Mouse (Mus musculus) hindbrain, embryonic 15.5 days (tissue): ENCODE data around the gene Ankdd1a. TPM values are rescaled to one million over a fixed set of nuclear protein-coding genes. Genes with fewer than 3 reads are reported as not detected.

Experiments used
- ATAC-seq: fragments of 200-750 bp; cut with Nextera tagmentation; 2 replicates; pipeline ENCODE4 v1.8.0; 2017; ENCODE audit warnings: low read depth, moderate number of reproducible peaks, moderate TSS enrichment; ENCODE audit not compliant: low FRiP score
- H3K27ac ChIP-seq: fragments of 300-500 bp; sonication (generic); replicated peaks from 2 replicates; pipeline ENCODE4 v1.5.1; 2015; ENCODE audit warnings: mild to moderate bottlenecking, inconsistent platforms
- H3K27me3 ChIP-seq: fragments of 300-500 bp; sonication (generic); 2 replicates; pipeline ENCODE4 v1.6.1; 2015; ENCODE audit warnings: control low read depth, inconsistent platforms
- H3K36me3 ChIP-seq: fragments of 300-500 bp; sonication (generic); 2 replicates; pipeline ENCODE4 v1.6.1; 2015; ENCODE audit warnings: control low read depth, inconsistent platforms
- H3K4me1 ChIP-seq: fragments of 300-500 bp; sonication (generic); replicated peaks from 2 replicates; pipeline ENCODE4 v1.6.1; 2015; ENCODE audit warnings: control low read depth, inconsistent platforms
- H3K4me2 ChIP-seq: fragments of 300-500 bp; sonication (generic); 2 replicates; pipeline ENCODE4 v1.6.1; 2015; ENCODE audit warnings: moderate library complexity, mild to moderate bottlenecking, inconsistent platforms
- H3K4me3 ChIP-seq: fragments of 300-500 bp; sonication (generic); 2 replicates; pipeline ENCODE4 v1.5.1; 2015; ENCODE audit warnings: mild to moderate bottlenecking, inconsistent platforms
- H3K9ac ChIP-seq: fragments of 300-500 bp; sonication (generic); 2 replicates; pipeline ENCODE4 v1.6.1; 2015; ENCODE audit warnings: inconsistent platforms
- H3K9me3 ChIP-seq: fragments of 300-500 bp; sonication (generic); 2 replicates; pipeline ENCODE4 v1.6.1; 2016; ENCODE audit warnings: control low read depth, inconsistent platforms
- WGBS: fragments of 180-500 bp; shearing (Covaris S2); methylation state at CpG from one replicate; pipeline ENCODE4 v1.1.7; 2015; 5-methylcytosine and 5-hydroxymethylcytosine counted together
- polyA plus RNA-seq: library from polyadenylated mRNA; unstranded; fragments of >200 nt; fragmentation: Nextera tagmentation; extraction: Ambion mirVana; gene quantifications from 2 replicates; pipeline ENCODE4 v1.2.1, GENCODE M21; 2015

Gene Ankdd1a
- polyA plus RNA-seq, 1 experiment from 2014 or later: 1.3 TPM

DNA sequence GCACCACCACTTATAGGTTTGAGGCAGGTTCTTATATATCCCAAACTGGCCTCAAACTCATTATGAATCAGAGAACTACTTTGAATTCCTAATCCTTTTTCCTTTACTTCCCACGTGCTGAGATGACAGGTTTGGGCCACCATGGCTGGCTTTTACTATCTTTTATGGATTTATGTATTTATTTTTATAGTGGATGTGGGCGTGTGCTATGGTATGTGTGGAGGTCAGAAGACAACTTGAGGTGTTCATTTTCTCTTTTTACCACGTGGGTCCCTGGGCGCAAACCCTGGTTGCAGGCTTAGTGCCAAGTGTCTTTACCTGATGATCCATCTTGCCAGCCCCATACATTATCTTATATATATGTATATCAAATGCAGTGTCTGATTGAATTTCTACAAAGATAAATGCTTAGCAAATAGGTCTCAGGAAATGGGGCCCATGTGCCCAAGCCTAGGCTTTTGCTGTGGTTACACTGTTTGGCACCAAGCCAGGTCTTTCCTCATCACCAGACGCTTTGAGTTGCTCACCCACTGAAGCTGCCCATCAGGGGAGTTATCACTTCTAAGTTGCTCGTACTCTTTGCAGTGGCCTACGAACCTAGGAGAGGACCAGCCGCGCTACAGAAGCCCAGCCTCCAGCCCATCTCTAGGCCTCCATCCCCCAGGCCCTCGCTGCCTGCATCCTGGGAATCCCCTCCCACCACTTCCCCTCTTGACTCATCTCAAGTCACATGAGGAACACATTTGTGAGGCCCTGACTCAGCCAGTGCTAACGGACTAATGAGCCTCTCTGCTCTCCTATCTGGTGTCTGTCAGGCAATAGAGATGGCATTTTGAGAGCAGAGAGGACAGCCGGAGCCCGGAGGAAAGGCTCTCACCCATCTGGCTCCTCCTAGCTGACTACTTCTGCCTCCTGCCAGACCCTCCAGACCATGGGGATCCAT is 21.4 kb upstream of the Ankdd1a start:
- Histone ChIP-seq H3K4me2 (no peak overlapping the region), H3K9ac (no peak overlapping the region), H3K36me3 (no peaks in the 10 kb centered on the region), H3K27ac (no peak overlapping the region), H3K27me3 (no peaks in the 10 kb centered on the region), H3K4me3 (no peak overlapping the region), H3K4me1 (peaks cover 5% of the 10 kb centered on the region), H3K9me3 (no peaks in the 10 kb centered on the region)
- WGBS: 70% methylated on average over 13 of the region's 13 CpGs
- ATAC-seq: no peak

DNA sequence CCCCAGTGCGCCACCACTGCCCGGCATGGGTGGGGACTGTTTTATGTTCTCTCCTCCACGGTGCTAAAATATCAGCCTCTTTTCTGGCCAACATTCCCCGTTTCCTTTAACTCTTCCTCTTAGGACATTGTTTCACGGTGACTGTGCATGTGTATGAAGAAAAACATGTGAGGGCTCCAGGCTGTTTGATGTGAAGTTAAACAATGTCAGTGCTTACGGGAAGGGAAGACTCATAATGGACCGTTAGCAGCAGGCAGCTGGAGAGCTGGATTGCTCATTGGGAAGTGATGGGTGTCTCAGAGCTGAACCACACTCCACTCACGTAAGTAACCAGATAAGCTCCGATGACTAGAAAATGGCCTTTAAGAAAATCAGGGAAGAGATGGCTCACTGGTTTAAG is 19.7 kb upstream of the Ankdd1a start:
- no peak overlapping the region for H3K9ac ChIP-seq
- no peak overlapping the region for H3K4me3 ChIP-seq
- H3K4me1 ChIP-seq: no peaks in the 10 kb centered on the region
- H3K9me3 ChIP-seq: no peaks in the 10 kb centered on the region
- no peak for ATAC-seq
- H3K4me2 ChIP-seq: no peak overlapping the region
- no peak overlapping the region for H3K27ac ChIP-seq
- no peaks in the 10 kb centered on the region for H3K27me3 ChIP-seq
- no peaks in the 10 kb centered on the region for H3K36me3 ChIP-seq
- 91% methylated on average over 9 of the region's 9 CpGs for WGBS

DNA sequence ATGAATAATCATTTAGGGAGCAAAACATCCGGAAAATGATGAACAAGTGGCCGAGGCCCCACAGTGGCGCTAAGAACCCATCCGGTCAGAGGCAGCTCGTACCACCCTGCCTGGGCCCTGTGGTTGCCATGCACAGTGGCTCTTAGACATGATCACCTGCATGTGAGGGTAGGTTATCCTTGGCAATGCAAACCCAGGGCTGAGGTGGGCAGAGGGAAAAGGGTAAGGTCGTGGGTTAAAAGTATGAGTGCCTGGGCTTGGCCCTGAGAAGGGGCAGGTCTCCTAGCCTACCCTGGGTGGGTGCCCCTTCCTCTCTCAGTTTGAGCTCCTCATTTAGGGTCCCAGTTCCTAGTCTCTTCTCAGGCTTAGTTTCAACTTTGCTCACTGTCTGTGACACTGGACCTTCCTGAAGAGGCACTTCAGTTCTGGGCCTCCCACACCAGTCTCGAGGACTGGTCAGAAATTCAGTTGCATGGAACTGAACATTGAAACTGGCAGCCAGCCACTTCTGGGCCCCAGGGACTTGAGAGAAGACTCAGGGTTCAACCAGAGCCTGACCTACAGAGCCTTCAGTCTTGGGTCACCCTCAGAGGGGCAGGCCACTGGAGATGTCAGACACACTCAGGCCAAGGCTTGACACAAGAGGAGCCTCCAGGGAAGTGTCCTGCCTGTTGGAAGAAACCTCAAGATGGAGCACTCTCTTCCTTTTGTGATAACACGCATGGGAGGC is 18.1 kb upstream of the Ankdd1a start:
- Histone ChIP-seq H3K4me1 (no peaks in the 10 kb centered on the region), H3K9ac (no peak overlapping the region), H3K36me3 (no peaks in the 10 kb centered on the region), H3K4me3 (no peak overlapping the region), H3K27me3 (no peaks in the 10 kb centered on the region), H3K4me2 (no peak overlapping the region), H3K27ac (no peak overlapping the region), H3K9me3 (no peaks in the 10 kb centered on the region)
- ATAC-seq: no peak
- WGBS: 91% methylated on average over 8 of the region's 8 CpGs

DNA sequence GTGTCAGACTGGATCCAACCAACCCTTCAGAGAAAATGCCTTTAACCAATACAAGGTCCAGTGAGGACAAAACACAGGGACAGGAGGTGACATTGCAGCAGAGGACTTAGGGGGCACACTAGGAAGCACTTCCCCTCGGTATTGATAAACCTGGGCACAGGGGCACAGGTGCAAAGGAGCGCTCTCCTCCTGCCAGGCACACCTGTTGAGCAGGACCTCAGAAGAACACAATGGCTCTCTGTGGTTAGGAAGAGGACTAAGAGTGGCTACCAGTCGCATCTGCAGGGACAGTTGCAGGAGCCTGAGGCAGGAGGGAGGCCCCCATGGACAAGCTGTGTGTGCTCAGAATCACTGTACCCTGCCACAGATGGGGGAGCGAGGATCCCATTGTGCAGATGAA is 16.5 kb upstream of the Ankdd1a start:
- ATAC-seq: no peak

DNA sequence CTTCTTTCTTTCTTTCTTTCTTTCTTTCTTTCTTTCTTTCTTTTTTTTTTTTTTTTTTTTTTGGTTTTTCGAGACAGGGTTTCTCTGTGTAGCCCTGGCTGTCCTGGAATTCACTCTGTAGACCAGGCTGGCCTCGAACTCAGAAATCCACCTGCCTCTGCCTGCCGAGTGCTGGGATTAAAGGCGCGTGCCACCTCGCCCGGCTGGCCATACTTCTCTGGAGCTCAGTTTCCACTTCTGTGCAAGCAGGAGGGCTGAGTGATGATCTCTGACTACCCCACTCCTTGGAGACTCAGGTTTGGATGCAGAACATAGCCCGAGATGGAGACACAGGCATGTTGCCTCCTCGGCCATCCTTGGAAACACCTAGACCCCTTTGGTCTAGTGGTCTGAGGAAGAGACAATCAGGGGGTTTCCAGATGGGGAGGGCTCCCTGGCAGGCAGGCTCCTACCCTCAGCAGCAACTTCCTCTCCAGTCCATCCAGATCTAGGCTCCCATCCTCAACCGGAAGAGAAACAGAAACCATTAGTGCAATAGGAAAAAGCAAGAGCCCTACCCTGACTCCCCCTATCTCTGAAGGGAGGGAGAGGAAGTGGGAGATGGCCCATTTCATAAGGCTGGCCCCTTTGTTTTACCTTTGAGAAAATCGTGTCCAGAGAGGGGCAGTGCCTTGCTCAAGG is 15.9 kb upstream of the Ankdd1a start:
- 87% methylated on average over 10 of the region's 11 CpGs for WGBS
- H3K36me3 ChIP-seq: no peaks in the 10 kb centered on the region
- no peak for ATAC-seq
- H3K9me3 ChIP-seq: no peaks in the 10 kb centered on the region
- H3K27me3 ChIP-seq: no peaks in the 10 kb centered on the region
- H3K9ac ChIP-seq: no peak overlapping the region
- no peak overlapping the region for H3K4me3 ChIP-seq
- H3K4me1 ChIP-seq: no peaks in the 10 kb centered on the region
- no peak overlapping the region for H3K27ac ChIP-seq
- H3K4me2 ChIP-seq: no peak overlapping the region

More for the DNA sequence above, 16.5 kb upstream of the Ankdd1a start:
- Histone ChIP-seq H3K36me3 (no peaks in the 10 kb centered on the region), H3K27ac (no peak overlapping the region), H3K4me3 (no peak overlapping the region), H3K4me1 (no peaks in the 10 kb centered on the region), H3K9me3 (no peaks in the 10 kb centered on the region), H3K27me3 (no peaks in the 10 kb centered on the region), H3K9ac (no peak overlapping the region), H3K4me2 (no peak overlapping the region)
- WGBS: 77% methylated on average over 4 of the region's 4 CpGs

DNA sequence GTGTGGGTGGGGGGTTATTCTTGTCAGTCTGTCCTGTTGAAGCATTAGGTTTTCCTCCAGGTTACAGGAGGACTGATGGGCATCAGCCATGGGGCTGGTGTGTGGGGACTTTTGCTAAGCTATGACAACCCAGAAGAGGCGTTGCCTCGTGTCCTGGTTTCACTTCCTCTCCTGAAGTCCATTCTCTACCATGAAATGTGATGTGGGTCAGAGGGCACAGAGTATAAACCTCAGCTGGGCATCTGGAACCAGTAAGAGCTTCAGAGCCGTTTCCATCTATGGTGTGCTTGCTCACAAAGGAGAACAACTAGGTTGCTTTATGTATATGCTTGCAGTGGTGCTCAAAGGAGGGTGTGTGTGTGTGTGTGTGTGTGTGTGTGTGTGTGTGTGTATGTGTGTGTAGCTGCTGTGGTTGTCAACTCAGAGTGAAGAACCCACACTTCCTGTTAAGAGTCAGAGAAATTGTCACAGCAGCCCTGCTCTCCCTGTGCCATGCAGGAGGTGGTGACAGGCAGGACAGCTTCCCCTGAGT is 15.3 kb upstream of the Ankdd1a start:
- Histone ChIP-seq H3K9me3 (no peaks in the 10 kb centered on the region), H3K4me2 (no peak overlapping the region), H3K36me3 (no peaks in the 10 kb centered on the region), H3K4me1 (no peaks in the 10 kb centered on the region), H3K9ac (no peak overlapping the region), H3K4me3 (no peak overlapping the region), H3K27ac (no peak overlapping the region), H3K27me3 (no peaks in the 10 kb centered on the region)
- no peak for ATAC-seq
- 87% methylated on average over 3 of the region's 3 CpGs for WGBS

DNA sequence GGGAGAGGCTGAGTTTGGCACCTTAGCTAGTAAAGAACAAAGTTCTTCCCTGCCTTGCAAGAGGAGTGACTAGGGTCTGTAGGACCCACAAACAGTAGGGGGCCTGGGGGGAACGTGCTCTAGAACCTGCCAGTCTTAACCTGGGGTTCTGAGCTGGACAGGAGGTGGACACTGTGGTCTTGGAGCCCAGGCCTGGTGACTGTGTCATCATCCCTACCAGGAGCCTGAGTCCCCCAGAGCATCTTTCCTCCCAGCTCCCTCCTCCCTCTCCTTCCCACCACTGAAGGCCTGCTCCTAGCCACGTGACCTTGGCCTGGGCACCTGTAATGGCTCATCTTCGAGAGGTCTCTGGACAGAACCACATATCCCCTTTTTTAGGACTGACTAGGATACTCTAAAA is 14.1 kb upstream of the Ankdd1a start:
- H3K4me2 ChIP-seq: no peak overlapping the region
- H3K9ac ChIP-seq: no peak overlapping the region
- no peak for ATAC-seq
- no peak overlapping the region for H3K27ac ChIP-seq
- H3K4me1 ChIP-seq: no peaks in the 10 kb centered on the region
- no peaks in the 10 kb centered on the region for H3K36me3 ChIP-seq
- H3K4me3 ChIP-seq: no peak overlapping the region
- no peaks in the 10 kb centered on the region for H3K9me3 ChIP-seq
- H3K27me3 ChIP-seq: no peaks in the 10 kb centered on the region
- WGBS: 83% methylated on average over 3 of the region's 3 CpGs

DNA sequence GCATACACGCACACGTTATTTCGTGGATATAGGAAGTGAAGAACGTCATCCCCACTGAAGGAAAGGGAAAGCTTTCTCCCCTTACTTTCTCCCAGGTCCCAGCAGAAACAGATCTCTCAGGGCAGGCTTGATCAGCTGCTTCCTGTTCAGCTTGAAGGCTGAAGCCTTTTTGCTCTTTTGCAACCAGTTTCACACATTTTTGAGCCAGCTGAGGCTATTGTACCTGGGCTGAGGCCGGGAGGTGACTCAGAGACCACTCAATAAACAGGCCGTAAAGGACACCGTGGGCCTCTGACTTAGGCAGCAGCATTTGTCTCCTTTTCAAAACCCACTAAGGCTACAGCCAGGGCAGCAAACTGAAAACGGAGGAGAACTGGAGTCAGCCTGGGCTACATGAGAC is 13.0 kb upstream of the Ankdd1a start:
- Histone ChIP-seq H3K4me2 (no peak overlapping the region), H3K27me3 (no peaks in the 10 kb centered on the region), H3K9ac (no peak overlapping the region), H3K4me3 (no peak overlapping the region), H3K9me3 (no peaks in the 10 kb centered on the region), H3K36me3 (no peaks in the 10 kb centered on the region), H3K4me1 (no peaks in the 10 kb centered on the region), H3K27ac (no peak overlapping the region)
- 87% methylated on average over 8 of the region's 8 CpGs for WGBS
- ATAC-seq: no peak

DNA sequence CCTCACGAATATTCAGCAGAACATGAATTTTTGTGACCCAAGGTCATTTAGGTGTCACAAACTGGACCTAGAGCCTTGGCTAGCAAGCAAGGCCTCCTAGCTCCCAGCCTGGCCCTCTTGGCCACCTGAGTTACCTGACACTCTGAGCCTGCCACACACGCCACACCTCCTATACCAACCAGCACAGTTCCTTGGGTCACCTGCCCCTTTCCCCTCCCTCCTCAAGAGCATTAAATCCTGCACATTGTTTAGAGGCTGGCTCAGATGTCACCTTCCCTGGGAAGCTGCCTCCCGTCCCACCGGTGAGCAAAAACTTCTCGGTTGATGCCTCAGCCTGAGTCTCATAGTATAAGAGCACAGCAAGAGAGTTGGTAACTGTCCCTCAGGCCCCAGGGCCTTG is 11.3 kb upstream of the Ankdd1a start:
- no peak overlapping the region for H3K9ac ChIP-seq
- H3K9me3 ChIP-seq: no peaks in the 10 kb centered on the region
- no peak overlapping the region for H3K27ac ChIP-seq
- no peaks in the 10 kb centered on the region for H3K27me3 ChIP-seq
- H3K4me3 ChIP-seq: no peak overlapping the region
- 93% methylated on average over 5 of the region's 5 CpGs for WGBS
- no peak for ATAC-seq
- no peaks in the 10 kb centered on the region for H3K4me1 ChIP-seq
- no peak overlapping the region for H3K4me2 ChIP-seq
- no peaks in the 10 kb centered on the region for H3K36me3 ChIP-seq

DNA sequence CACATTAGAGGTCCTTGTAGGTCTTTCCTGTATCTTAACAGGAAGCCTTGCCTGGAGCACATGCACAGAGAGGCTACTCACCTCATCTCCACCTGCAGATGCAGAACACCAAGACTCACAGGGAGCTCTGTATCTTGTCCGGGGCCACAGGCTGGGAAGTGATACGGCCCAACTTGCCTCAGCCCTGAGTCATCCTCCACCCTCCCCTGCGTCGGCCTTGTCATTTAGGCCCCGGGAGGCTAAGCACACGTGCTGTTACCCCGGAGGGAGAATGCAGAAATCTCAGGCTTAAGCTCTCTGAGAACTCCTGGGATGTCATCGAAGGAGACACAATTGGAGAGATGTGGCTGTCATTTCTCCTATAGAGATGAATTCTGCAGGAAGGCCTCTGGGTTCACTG is 9.7 kb upstream of the Ankdd1a start:
- no peaks in the 10 kb centered on the region for H3K4me1 ChIP-seq
- no peaks in the 10 kb centered on the region for H3K36me3 ChIP-seq
- no peak for ATAC-seq
- H3K9ac ChIP-seq: no peak overlapping the region
- H3K27ac ChIP-seq: no peak overlapping the region
- H3K27me3 ChIP-seq: no peaks in the 10 kb centered on the region
- no peaks in the 10 kb centered on the region for H3K9me3 ChIP-seq
- H3K4me3 ChIP-seq: no peak overlapping the region
- no peak overlapping the region for H3K4me2 ChIP-seq
- 54% methylated on average over 8 of the region's 8 CpGs for WGBS

DNA sequence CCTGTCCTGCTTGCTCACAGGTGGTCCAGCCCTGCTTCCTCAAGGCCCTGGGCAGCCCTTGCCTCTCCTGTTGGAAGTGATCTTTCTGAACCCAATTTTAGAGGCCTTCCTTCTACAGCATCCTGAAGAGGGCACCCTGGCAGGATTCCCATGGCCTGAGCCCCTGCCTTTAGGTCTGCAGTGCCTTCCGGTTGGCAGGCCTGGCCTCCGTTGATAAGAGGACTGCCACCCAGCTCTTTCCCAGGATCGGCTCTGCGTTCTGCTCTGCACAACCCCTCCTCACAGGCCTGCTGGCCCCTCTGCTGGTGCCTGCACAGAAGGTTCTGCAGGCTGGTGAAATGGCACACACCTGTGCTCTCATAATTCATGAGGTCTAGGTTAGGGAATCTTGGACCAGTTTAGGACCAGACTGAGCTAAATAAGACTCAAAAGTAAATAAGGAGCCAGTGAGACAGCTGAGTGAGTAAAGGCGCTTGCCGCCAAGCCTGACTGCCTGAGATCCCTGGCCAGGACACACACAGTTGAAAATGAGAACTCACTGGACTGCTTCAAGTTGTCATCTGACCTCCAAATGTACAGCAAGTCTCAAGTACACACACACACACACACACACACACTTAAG is 8.5 kb upstream of the Ankdd1a start:
- no peak overlapping the region for H3K9ac ChIP-seq
- H3K4me1 ChIP-seq: no peaks in the 10 kb centered on the region; the same call in 1 of the 2 replicates
- no peaks in the 10 kb centered on the region for H3K36me3 ChIP-seq
- no peaks in the 10 kb centered on the region for H3K9me3 ChIP-seq
- no peak overlapping the region for H3K4me3 ChIP-seq
- no peaks in the 10 kb centered on the region for H3K27me3 ChIP-seq
- WGBS: 82% methylated on average over 6 of the region's 6 CpGs
- no peak overlapping the region for H3K27ac ChIP-seq
- H3K4me2 ChIP-seq: no peak overlapping the region
- ATAC-seq: no peak
